Mouse (Mus musculus) urinary bladder, postnatal 4 days (tissue): Measurements from ENCODE around the gene Pfdn6.

Source experiments
- DNase-seq, 2 experiments: peaks; one replicate each; pipeline ENCODE4 v3.0.0; 2021 to 2022; ENCODE audit warnings: low spot score in 2 of 2

The Pfdn6 gene

DNA sequence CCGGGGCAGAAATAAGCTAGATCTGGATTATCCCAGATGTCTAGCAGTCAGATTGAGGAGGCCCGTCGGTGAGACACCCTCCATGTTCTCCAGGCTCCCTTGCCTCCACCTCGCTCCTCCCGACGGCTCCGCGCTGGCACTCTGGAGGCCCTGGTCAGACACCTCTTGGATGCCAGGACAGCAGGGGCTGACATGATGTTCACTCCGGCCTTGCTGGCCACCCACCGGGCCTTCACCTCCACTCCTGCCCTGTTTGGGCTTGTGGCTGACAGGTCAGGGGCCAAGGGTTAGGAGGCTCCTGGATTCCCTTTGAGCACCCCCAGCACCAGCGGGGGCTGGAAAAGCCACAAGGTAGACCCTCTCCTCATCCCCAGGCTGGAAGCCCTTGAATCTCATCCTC lies 8.2 kb downstream of the Pfdn6 start:
- no peak for DNase-seq

- no peak for DNase-seq
Observed at GRCm38 (mm10) chr17:33931159-33931866, 8.8 kb downstream of the Pfdn6 start.

- peak; percentile 55 to 64 for DNase-seq
Observed at GRCm38 (mm10) chr17:33930280-33931158, 9.6 kb downstream of the Pfdn6 start.

DNA sequence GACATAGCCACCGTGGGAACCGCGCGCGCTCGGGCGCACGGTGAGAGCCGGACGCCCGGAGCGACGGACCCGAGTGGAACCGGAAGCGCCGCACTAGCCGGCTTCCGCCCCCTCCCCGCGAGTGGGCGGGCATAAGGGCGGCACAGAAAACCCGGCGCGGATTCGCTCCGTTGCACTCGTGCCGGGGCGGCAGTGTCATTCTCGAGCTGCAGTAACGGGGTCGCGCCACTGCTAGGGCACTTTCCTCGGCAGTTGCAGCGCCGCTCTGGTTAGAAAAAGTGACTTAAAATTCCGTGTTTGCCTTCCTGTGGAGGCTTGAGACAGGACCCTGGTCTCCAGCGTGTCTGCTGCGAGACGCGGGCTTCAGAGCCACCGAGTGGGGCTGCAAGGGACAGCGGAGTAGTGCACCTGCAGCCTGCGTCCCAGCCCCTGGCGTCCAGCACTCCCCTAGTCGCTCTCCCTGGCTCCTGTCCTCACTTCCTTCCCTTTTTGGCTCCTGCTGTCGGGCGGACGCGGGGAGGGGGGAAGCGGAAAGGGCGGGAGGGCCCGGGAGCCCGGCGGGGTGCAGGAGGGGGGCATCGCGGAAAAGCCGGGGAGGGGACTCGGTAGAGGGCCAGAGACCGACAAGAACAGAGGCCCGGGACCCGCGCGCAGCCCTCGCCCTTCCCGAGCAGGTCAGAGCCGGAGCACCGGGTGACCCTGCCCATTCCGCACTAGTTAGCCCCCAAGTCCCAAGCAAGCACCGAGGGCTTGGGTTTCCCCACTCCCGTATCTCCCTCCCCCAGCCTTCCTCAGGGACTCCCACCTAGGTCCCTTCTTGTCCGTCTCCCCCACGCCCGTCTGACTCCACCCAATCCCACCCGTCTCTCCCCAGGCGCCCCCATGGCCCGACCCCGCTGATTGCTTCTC lies 10.5 kb downstream of the Pfdn6 start, which contains the start of gene Rgl2:
Gene Rgl2, plus strand, starts transcription at position 173 of the 909 bp plus-strand sequence.
- peak; percentile 91 to 95 for DNase-seq

- no peak for DNase-seq
Observed at GRCm38 (mm10) chr17:33928251-33928947, 11.7 kb downstream of the Pfdn6 start.

DNA sequence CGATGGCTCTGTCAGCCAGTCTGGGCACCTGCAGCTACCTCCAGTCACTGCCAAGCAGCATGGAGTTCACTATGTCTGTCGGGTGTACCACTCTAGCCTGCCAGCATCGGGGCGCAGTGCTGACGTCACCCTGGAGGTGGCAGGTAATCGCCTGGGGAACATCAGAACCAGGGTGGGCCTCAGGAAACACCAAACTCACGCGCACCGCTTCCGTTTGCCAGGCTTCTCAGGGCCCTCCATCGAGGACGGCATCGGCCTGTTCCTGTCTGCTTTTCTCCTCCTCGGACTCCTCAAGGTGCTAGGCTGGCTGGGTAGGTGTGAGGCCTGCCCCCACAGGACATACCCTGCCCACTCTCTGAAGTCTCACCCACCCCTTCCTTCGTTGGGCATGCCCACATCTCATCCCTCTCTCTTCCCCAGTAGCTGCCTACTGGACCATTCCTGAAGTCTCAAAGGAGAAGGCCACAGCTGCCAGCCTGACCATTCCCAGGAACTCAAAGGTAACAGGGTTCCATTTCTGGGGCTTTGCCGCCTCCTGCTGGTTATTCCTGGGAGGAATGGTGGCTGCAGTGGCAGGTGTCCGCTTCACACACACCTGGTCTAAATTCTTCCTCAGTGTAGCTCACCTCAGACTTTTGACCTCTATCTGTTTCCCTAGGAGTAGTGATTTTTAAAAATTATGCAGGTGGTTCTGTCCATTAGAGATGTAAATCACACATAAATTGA lies 13.8 kb downstream of the Pfdn6 start:
- DNase-seq: peak in 1 of 2 experiments; percentile 59

DNA sequence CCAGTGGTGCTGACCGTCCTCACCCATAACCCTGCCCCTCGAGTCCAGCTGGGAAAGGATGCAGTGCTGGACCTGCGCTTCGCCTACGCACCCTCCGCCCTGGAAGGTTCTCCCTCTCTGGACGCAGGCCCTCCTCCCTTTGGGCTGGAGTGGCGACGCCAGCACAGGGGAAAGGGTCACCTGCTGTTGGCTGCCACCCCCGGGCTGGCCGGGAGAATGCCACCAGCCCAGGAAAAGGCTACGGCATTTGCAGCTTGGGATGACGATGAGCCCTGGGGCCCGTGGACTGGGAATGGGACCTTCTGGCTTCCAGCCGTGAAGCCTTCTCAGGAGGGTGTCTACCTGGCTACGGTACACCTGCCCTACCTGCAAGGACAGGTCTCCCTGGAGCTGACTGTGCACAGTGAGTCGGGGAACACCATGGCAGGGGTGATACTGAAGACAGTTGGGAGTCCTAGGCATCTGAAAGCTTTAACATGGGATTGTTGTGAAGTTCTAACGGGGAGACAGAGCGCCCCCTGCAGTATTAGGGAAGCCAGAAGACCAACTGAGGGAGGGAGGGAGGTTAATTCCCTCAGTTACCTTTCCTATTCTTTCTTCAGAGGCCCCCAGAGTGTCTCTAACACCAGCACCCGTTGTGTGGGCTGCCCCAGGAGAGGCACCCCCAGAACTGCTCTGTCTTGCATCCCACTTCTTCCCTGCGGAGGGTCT lies 14.6 kb downstream of the Pfdn6 start:
- DNase-seq: peak in 1 of 2 experiments; percentile 58

- peak in 1 of 2 experiments; percentile 62 for DNase-seq
Observed at GRCm38 (mm10) chr17:33924577-33925283, 15.4 kb downstream of the Pfdn6 start.

DNA sequence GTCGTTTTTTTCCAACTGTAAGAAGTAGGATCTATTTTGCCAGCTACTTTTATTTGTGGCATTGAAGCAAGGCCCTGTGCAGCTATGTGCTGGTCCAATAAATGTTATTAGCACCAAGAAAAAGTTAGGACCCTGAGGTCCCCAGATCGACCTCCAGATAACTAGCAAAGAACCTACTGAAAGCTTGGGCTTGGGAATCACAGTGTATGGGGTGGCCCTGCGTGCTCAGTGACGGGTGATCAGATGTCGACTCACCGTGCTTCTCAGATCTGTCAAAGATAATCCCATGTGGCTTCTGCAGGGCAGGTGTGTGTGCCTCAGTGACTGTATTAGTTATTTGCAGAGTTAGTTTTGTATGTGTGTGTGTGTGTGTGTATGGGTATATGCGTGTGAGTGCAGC lies 18.8 kb downstream of the Pfdn6 start:
- DNase-seq: no peak

GRCm38 (mm10) chr17:33920282-33921097 lies 19.7 kb downstream of the Pfdn6 start:
- DNase-seq: peak; percentile 71 to 82

GRCm38 (mm10) chr17:33919351-33920281 lies 20.5 kb downstream of the Pfdn6 start:
- DNase-seq: peak; percentile 80 to 81

DNA sequence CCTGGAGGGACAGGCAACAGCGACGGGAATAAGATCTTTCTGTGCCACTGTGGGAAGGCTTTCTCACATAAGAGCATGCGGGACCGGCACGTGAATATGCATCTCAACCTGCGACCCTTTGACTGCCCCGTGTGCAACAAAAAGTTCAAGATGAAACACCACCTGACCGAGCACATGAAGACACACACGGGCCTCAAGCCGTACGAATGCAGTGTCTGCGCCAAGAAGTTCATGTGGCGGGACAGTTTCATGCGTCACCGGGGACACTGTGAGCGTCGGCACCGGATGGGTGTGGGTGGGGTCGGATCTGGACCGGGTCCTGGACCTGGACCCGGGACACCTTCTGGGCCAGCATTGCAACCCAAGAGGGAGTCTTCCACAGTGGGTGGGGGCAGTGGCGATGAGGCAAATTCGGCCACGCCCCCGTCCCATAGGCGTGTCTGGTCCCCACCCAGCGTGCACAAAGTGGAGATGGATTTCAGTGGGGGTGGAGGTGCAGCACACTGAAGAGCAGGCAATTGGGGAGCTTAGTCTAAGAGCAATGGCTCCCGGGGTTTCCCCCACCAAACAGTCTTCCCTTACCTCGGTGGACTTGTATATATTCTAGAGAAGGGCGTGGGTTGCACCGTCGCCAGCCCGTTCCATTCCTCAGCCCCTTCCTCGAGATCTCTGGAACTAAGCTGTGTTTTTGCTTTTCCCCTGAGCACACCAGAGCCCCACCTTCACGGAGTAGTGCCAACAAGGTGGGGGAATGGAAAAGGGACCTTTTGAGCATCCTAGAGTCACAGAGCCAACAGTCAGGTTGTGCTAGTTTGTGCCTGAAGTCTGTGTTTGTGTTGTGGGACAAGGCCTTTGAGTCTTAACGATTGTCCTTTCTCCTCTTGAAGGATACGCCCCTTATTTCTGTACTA lies 21.6 kb downstream of the Pfdn6 start:
- DNase-seq: peak in 1 of 2 experiments; percentile 63

- peak; percentile 20 to 58 for DNase-seq
Observed at GRCm38 (mm10) chr17:33917656-33918292, 22.4 kb downstream of the Pfdn6 start.

GRCm38 (mm10) chr17:33916847-33917655 lies 23.1 kb downstream of the Pfdn6 start:
- DNase-seq: peak in 1 of 2 experiments; percentile 23

DNA sequence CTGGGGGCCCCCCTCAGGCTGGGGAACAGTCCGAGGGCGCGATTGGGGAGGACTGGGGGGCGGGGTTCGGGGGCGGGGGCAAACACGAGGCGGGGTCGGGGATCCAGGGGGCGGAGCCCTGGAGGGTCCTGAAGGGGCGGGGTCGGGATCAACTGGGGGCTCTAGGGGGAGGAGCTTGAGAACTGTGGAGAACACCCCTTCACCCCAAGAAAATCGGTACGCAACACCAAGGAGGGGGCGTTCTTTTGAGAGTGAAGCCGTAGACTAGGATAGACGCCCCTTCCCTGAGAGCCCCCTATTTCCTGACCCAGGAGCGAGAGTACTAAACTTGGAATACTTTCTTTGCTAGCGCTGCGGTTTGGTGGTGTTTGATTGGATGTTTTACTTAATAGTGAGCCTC lies 23.8 kb downstream of the Pfdn6 start:
- DNase-seq: peak in 1 of 2 experiments; percentile 63
